Comparison of ENCODE assay signal across 23 mouse cellular contexts in the genomic region with DNA sequence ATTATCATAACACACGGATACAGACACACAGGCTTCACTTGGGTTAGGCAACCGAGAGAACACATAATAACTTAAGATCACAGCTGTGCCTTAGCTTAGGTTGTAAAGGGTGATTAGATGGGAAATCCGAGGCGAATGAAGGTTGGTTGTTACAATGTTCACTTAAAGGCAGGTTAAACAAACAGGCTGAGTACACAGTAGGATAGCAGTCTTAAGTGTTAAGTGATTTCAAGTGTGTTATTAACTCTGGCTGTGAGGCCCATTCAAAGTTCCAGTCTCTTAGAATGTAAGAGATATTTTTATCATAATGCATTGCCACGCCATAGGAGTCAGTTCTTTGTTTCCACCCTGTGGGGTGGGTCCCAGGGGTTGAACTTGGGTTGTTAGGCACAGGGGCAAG. TPM values are rescaled to one million over a fixed set of nuclear protein-coding genes. Genes with fewer than 3 reads are reported as not detected.
A peak's percentile ranks its signal among the peaks of the same experiment; 100 is the strongest.
DNase-seq lines count a peak whose midpoint lies in the region; ATAC-seq and TF ChIP-seq lines count a peak whose summit lies in the region.
"Had no signal": no experiment of that assay in that cellular context is flagged by ENCODE, and none has a peak within 500 bp of the region (broad histone marks: within the 10 kb centered on the region; RNA-seq: fewer than 3 reads in every experiment).

No protein-coding gene starts in this region.

- no peaks in the 10 kb centered on the region for H3K27me3 ChIP-seq in limb, embryonic 13.5 days
- peaks cover 8% of the 10 kb centered on the region; the same call in 1 of the 2 replicates for H3K27me3 ChIP-seq in limb, embryonic 10.5 days (ENCODE audit: low read depth, poor library complexity, severe bottlenecking)
- H3K27me3 ChIP-seq in midbrain, embryonic 13.5 days: no peaks in the 10 kb centered on the region
- H3K27me3 ChIP-seq in midbrain, postnatal 0 days (ENCODE audit: insufficient read depth, low read length): no peaks in the 10 kb centered on the region
- H3K27me3 ChIP-seq in kidney, embryonic 16.5 days (ENCODE audit: insufficient read depth, low read length): no peaks in the 10 kb centered on the region
- H3K27me3 ChIP-seq: heart, embryonic 15.5 days; Patski had no signal

- TF ChIP-seq CTCF in midbrain, postnatal 0 days (IDR thresholded peaks at IDR 0.05): no peak

- WGBS in limb, embryonic 13.5 days: 26% methylated on average over 5 of the region's 5 CpGs
- WGBS in limb, embryonic 10.5 days: 45% methylated on average over 5 of the region's 5 CpGs
- WGBS in midbrain, embryonic 13.5 days: 19% methylated on average over 5 of the region's 5 CpGs
- 29% methylated on average over 5 of the region's 5 CpGs for WGBS in midbrain, postnatal 0 days
- 53% methylated on average over 5 of the region's 5 CpGs for WGBS in kidney, embryonic 16.5 days

- no peak overlapping the region for H3K4me2 ChIP-seq in limb, embryonic 13.5 days (replicated peaks)
- H3K4me2 ChIP-seq in midbrain, embryonic 13.5 days (replicated peaks): no peak overlapping the region
- H3K4me2 ChIP-seq in midbrain, postnatal 0 days (ENCODE audit: low read depth, low read length, poor library complexity, severe bottlenecking): no peak overlapping the region
- no peak overlapping the region for H3K4me2 ChIP-seq in kidney, embryonic 16.5 days (replicated peaks; ENCODE audit: low read depth, low read length)
- H3K4me2 ChIP-seq: heart, embryonic 15.5 days; liver, embryonic 12.5 days had no signal

- H3K4me1 ChIP-seq in limb, embryonic 13.5 days: peaks cover 30% of the 10 kb centered on the region
- peaks cover 41% of the 10 kb centered on the region for H3K4me1 ChIP-seq in limb, embryonic 10.5 days
- H3K4me1 ChIP-seq in midbrain, embryonic 13.5 days (replicated peaks): peaks cover 35% of the 10 kb centered on the region
- H3K4me1 ChIP-seq in midbrain, postnatal 0 days (ENCODE audit: insufficient read depth, low read length): no peaks in the 10 kb centered on the region
- 0 out of 2 replicates have a peak, but pooled peaks cover 3% of the 10 kb centered on the region for H3K4me1 ChIP-seq in kidney, embryonic 16.5 days (ENCODE audit: insufficient read depth, low read length)
- H3K4me1 ChIP-seq: liver, embryonic 12.5 days had no signal

- H3K36me3 ChIP-seq in limb, embryonic 13.5 days: peaks cover 22% of the 10 kb centered on the region
- peaks cover 22% of the 10 kb centered on the region for H3K36me3 ChIP-seq in limb, embryonic 10.5 days
- H3K36me3 ChIP-seq in midbrain, embryonic 13.5 days: peaks cover 18% of the 10 kb centered on the region; the same call in 1 of the 2 replicates
- H3K36me3 ChIP-seq in midbrain, postnatal 0 days (ENCODE audit: insufficient read depth, low read length): no peaks in the 10 kb centered on the region
- H3K36me3 ChIP-seq in kidney, embryonic 16.5 days (ENCODE audit: insufficient read depth, low read length): peaks cover 13% of the 10 kb centered on the region
- H3K36me3 ChIP-seq: heart, embryonic 15.5 days had no signal

- H3K9me3 ChIP-seq in limb, embryonic 13.5 days: no peaks in the 10 kb centered on the region
- no peaks in the 10 kb centered on the region for H3K9me3 ChIP-seq in limb, embryonic 10.5 days (replicated peaks)
- H3K9me3 ChIP-seq in midbrain, embryonic 13.5 days: no peaks in the 10 kb centered on the region
- no peaks in the 10 kb centered on the region for H3K9me3 ChIP-seq in midbrain, postnatal 0 days (ENCODE audit: low read length)
- no peaks in the 10 kb centered on the region for H3K9me3 ChIP-seq in kidney, embryonic 16.5 days (ENCODE audit: low read length)
- H3K9me3 ChIP-seq: embryonic facial prominence, embryonic 10.5 days; heart, embryonic 15.5 days; liver, embryonic 12.5 days had no signal

- no peak overlapping the region for H3K27ac ChIP-seq in limb, embryonic 13.5 days
- H3K27ac ChIP-seq in limb, embryonic 10.5 days: no peak overlapping the region
- H3K27ac ChIP-seq in midbrain, embryonic 13.5 days: peak overlapping the region; percentile 64
- no peak overlapping the region for H3K27ac ChIP-seq in midbrain, postnatal 0 days (ENCODE audit: low read depth, low read length)
- H3K27ac ChIP-seq in kidney, embryonic 16.5 days (ENCODE audit: low read length): no peak overlapping the region
- H3K27ac ChIP-seq: embryonic facial prominence, embryonic 10.5 days; gastrocnemius, adult 2 months; heart, embryonic 15.5 days; kidney, postnatal 0 days; liver, embryonic 12.5 days had no signal

- ATAC-seq in limb, embryonic 13.5 days (ENCODE audit: low FRiP score, low read depth): no peak
- ATAC-seq in midbrain, embryonic 13.5 days: no peak
- no peak for ATAC-seq in midbrain, postnatal 0 days (ENCODE audit: low FRiP score)
- no peak for ATAC-seq in kidney, embryonic 16.5 days (ENCODE audit: low FRiP score, low TSS enrichment)
- no peak for ATAC-seq in activated CD4-positive, CD25-positive, alpha-beta regulatory T cell, adult 4 months
- ATAC-seq: liver, embryonic 12.5 days; Patski had no signal

- no peak for DNase-seq in limb, embryonic 10.5 days (ENCODE audit: low spot score)
- DNase-seq in midbrain, postnatal 0 days (ENCODE audit: low spot score): no peak
- DNase-seq in lung, postnatal 36 days: peak; percentile 25
- DNase-seq: adrenal gland, postnatal 36 days; cerebellum, adult 2 months; gastrocnemius, adult 2 months; heart, adult 11 months; layer of hippocampus, postnatal 36 days; left cerebral cortex, postnatal 4 days; thymus, adult 2 months had no signal

- H3K9ac ChIP-seq in limb, embryonic 13.5 days: 0 out of 2 replicates have a peak overlapping the region, but pooled peaks have one; percentile 31
- H3K9ac ChIP-seq in midbrain, embryonic 13.5 days (replicated peaks): no peak overlapping the region
- no peak overlapping the region for H3K9ac ChIP-seq in midbrain, postnatal 0 days (replicated peaks; ENCODE audit: low read length, poor library complexity, severe bottlenecking)
- no peak overlapping the region for H3K9ac ChIP-seq in kidney, embryonic 16.5 days (replicated peaks; ENCODE audit: low read length)
- H3K9ac ChIP-seq: heart, embryonic 15.5 days; liver, embryonic 12.5 days had no signal

- no peak overlapping the region for H3K4me3 ChIP-seq in limb, embryonic 13.5 days
- no peak overlapping the region for H3K4me3 ChIP-seq in limb, embryonic 10.5 days
- H3K4me3 ChIP-seq in midbrain, embryonic 13.5 days (replicated peaks): no peak overlapping the region
- H3K4me3 ChIP-seq in midbrain, postnatal 0 days (ENCODE audit: low read depth, low read length): no peak overlapping the region
- H3K4me3 ChIP-seq in kidney, embryonic 16.5 days (ENCODE audit: low read length): no peak overlapping the region
- H3K4me3 ChIP-seq: embryonic facial prominence, embryonic 10.5 days; gastrocnemius, adult 2 months; heart, embryonic 15.5 days; liver, embryonic 12.5 days had no signal

RNA-seq across cellular contexts. Expression of gene Ccdc182, which starts 41.0 kb away (rescaled TPM):
- polyA plus RNA-seq in limb, embryonic 13.5 days (2015; fragmentation: Nextera tagmentation; extraction: Ambion mirVana): 0.11 TPM in 1 of 2 replicates, not detected in the other
- polyA plus RNA-seq in limb, embryonic 10.5 days (2016; fragmentation: Nextera tagmentation; extraction: Ambion mirVana): not detected in 2 replicates
- 0.82 and 1.6 TPM in 2 replicates for polyA plus RNA-seq in midbrain, embryonic 13.5 days (2015; fragmentation: Nextera tagmentation; extraction: Ambion mirVana)
- not detected in 2 replicates for total RNA-seq in midbrain, postnatal 0 days (2014; rRNA removed)
- 0.12 TPM in 1 of 2 replicates, not detected in the other for polyA plus RNA-seq in midbrain, postnatal 0 days (2015; fragmentation: Nextera tagmentation; extraction: Ambion mirVana)
- polyA plus RNA-seq in kidney, embryonic 16.5 days (2015; fragmentation: Nextera tagmentation; extraction: Ambion mirVana): 3.0 and 3.3 TPM in 2 replicates
- not detected for polyA plus RNA-seq in activated CD4-positive, CD25-positive, alpha-beta regulatory T cell, adult 4 months (2017; shearing (Covaris generic))
- total RNA-seq: adrenal gland, postnatal 36 days; gastrocnemius, adult 2 months; hematopoietic stem cell, adult 5-6 weeks; layer of hippocampus, adult 18-20 months; layer of hippocampus, postnatal 36 days; left cerebral cortex, postnatal 4 days; megakaryocyte progenitor cell, adult 5-6 weeks; neutrophil, adult 5-6 weeks had no signal
- polyA plus RNA-seq: heart, embryonic 15.5 days; Patski; thymus, adult 2 months had no signal
